Comparison of ENCODE assay signal across 14 mouse cellular contexts in the genomic region with DNA sequence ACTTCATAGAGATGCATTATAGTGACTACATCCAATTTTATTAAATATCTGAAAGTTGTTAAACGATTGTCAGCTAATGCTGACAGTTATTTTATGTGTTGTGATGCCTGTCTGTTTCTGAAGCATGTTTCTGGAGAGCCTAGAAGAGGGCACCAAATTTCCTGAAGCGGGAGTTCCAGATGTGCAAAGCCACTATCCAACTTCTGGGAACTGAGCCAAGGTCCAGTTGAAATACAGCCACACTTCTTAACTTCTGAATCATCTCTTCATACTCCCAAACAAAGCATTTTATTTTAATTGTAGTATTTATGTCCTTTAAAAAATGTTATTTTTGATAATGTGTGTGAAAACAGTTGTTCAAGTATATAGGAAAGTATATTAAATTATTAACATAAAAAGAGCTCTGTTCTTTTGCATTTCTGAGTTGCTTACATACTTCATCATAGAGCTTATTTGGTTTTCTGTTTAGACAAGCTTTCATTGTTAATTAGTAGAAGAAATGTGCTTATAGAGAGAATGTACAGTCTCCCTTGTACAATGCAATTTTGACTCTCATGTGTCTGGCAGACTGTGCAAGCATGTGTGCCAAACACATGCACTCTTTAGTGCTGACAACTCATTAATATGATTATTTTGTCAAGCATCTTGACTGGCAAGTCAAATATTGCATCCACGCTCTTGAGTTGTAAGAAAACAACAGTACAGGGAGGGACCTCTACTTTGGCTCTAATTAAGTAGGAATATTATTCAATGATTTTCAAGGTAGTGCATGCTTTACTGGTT.
A peak's percentile ranks its signal among the peaks of the same experiment; 100 is the strongest.
DNase-seq lines count a peak whose midpoint lies in the region; ATAC-seq and TF ChIP-seq lines count a peak whose summit lies in the region.
"Had no signal": no experiment of that assay in that cellular context is flagged by ENCODE, and none has a peak within 500 bp of the region (broad histone marks: within the 10 kb centered on the region; RNA-seq: fewer than 3 reads in every experiment).

No protein-coding gene starts in this region.

- TF ChIP-seq EP300 in stomach, postnatal 0 days (optimal IDR thresholded peaks at IDR 0.05): no peak

- no peaks in the 10 kb centered on the region for H3K27me3 ChIP-seq in stomach, postnatal 0 days (ENCODE audit: control insufficient read depth, insufficient read depth, low read length)
- H3K27me3 ChIP-seq: midbrain, embryonic 13.5 days had no signal

- no peak overlapping the region for H3K4me2 ChIP-seq in stomach, postnatal 0 days (replicated peaks; ENCODE audit: low read depth)
- H3K4me2 ChIP-seq: heart, embryonic 11.5 days; midbrain, embryonic 13.5 days had no signal

- H3K27ac ChIP-seq in stomach, postnatal 0 days (replicated peaks): no peak overlapping the region
- H3K27ac ChIP-seq: midbrain, embryonic 13.5 days had no signal

- no peaks in the 10 kb centered on the region for H3K4me1 ChIP-seq in stomach, postnatal 0 days (replicated peaks; ENCODE audit: control insufficient read depth, insufficient read depth)
- H3K4me1 ChIP-seq: midbrain, embryonic 13.5 days had no signal

- no peak overlapping the region for H3K9ac ChIP-seq in stomach, postnatal 0 days (ENCODE audit: low read length)
- H3K9ac ChIP-seq: midbrain, embryonic 13.5 days had no signal

- no peaks in the 10 kb centered on the region for H3K36me3 ChIP-seq in stomach, postnatal 0 days (ENCODE audit: control insufficient read depth, insufficient read depth, low read length)
- H3K36me3 ChIP-seq: midbrain, embryonic 13.5 days had no signal

- no peak for ATAC-seq in stomach, postnatal 0 days (ENCODE audit: low FRiP score, low TSS enrichment)
- ATAC-seq: inflammation-experienced regulatory T-cells, adult 6 months; midbrain, embryonic 13.5 days had no signal

- 57% methylated on average over 3 of the region's 3 CpGs for WGBS in stomach, postnatal 0 days

- no peak for TF ChIP-seq CTCF in stomach, postnatal 0 days (IDR thresholded peaks at IDR 0.05; ENCODE audit: low read depth)

- DNase-seq in gastrocnemius, postnatal 10 days: peak; percentile 6
- no peak for DNase-seq in gastrocnemius, postnatal 25 days
- DNase-seq in MN1 (ENCODE audit: low spot score): peak; percentile 8
- peak; percentile 87 for DNase-seq in NIH3T3 (ENCODE audit: low read depth)
- DNase-seq in lung, postnatal 14 days: peak; percentile 16
- no peak for DNase-seq in thymus, adult 18-20 months
- no peak for DNase-seq in stomach, postnatal 0 days (ENCODE audit: low spot score)
- DNase-seq: cerebellum, adult 11 months; heart, postnatal 36 days; left cerebral cortex, postnatal 4 days; thymus, adult 2 months had no signal

- no peak overlapping the region for H3K4me3 ChIP-seq in stomach, postnatal 0 days (ENCODE audit: low read depth, low read length)
- H3K4me3 ChIP-seq: midbrain, embryonic 13.5 days had no signal

- no peaks in the 10 kb centered on the region for H3K9me3 ChIP-seq in stomach, postnatal 0 days (ENCODE audit: control insufficient read depth, low read length)
- H3K9me3 ChIP-seq: midbrain, embryonic 13.5 days had no signal

Comparison
In these comparisons a context has a peak if more than half of its experiments do, and no peak if none do; other contexts are left out.
1. DNase-seq: peak in gastrocnemius, postnatal 10 days (single experiment), MN1 (single experiment), NIH3T3 (single experiment) and lung, postnatal 14 days (single experiment); none in gastrocnemius, postnatal 25 days (single experiment), thymus, adult 18-20 months (0 of 2) and stomach, postnatal 0 days (single experiment).